ENCODE assay signal across 13 mouse cellular contexts in the genomic region with DNA sequence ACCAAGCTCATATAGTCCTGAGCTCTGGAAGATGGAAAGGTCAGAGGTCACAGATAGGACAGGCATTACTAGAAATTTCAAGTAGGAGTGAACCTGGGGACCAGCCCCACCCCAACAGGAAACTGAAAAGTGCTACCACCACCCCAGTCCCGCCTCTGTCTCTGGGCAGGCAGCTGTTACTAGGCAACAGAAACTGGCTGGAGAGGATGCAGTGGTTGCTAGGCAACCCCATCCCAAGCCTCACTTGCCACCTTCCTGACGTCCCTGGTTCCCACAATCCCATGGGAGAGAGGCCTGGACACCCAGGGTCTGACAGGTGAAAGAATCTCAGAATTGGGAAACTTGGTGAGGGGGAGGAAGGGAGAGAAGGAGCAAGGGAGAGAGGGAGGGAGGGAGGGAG. TPM values are rescaled to one million over a fixed set of nuclear protein-coding genes. Genes with fewer than 3 reads are reported as not detected.
A peak's percentile ranks its signal among the peaks of the same experiment; 100 is the strongest.
DNase-seq lines count a peak whose midpoint lies in the region; ATAC-seq lines count a peak whose summit lies in the region.
"Had no signal": no experiment of that assay in that cellular context is flagged by ENCODE, and none has a peak within 500 bp of the region (broad histone marks: within the 10 kb centered on the region; RNA-seq: fewer than 3 reads in every experiment).

No protein-coding gene starts in this region.

- H3K27me3 ChIP-seq in neural tube, embryonic 11.5 days (ENCODE audit: control insufficient read depth, insufficient read depth, low read length): no peaks in the 10 kb centered on the region
- no peaks in the 10 kb centered on the region for H3K27me3 ChIP-seq in hindbrain, embryonic 12.5 days
- H3K27me3 ChIP-seq: embryonic facial prominence, embryonic 12.5 days; heart, embryonic 13.5 days; limb, embryonic 12.5 days had no signal

- H3K4me1 ChIP-seq in neural tube, embryonic 11.5 days (ENCODE audit: control insufficient read depth, insufficient read depth, low read length): peaks cover 26% of the 10 kb centered on the region
- peaks cover 52% of the 10 kb centered on the region for H3K4me1 ChIP-seq in hindbrain, embryonic 12.5 days

- no peak overlapping the region for H3K4me3 ChIP-seq in neural tube, embryonic 11.5 days (ENCODE audit: low read depth, low read length)
- H3K4me3 ChIP-seq in hindbrain, embryonic 12.5 days: no peak overlapping the region
- H3K4me3 ChIP-seq: embryonic facial prominence, embryonic 12.5 days; heart, embryonic 13.5 days had no signal

- H3K9ac ChIP-seq in neural tube, embryonic 11.5 days (ENCODE audit: low read length): no peak overlapping the region
- peak overlapping the region; percentile 93; the same call in 1 of the 2 replicates for H3K9ac ChIP-seq in hindbrain, embryonic 12.5 days
- H3K9ac ChIP-seq: embryonic facial prominence, embryonic 12.5 days had no signal

- H3K36me3 ChIP-seq in neural tube, embryonic 11.5 days (ENCODE audit: control insufficient read depth, insufficient read depth, low read length): peaks cover 17% of the 10 kb centered on the region
- peaks cover 43% of the 10 kb centered on the region for H3K36me3 ChIP-seq in hindbrain, embryonic 12.5 days

- no peak overlapping the region for H3K4me2 ChIP-seq in neural tube, embryonic 11.5 days (ENCODE audit: low read depth)
- H3K4me2 ChIP-seq in hindbrain, embryonic 12.5 days (replicated peaks): peak overlapping the region; percentile 94
- H3K4me2 ChIP-seq: heart, embryonic 13.5 days had no signal

- no peak overlapping the region for H3K27ac ChIP-seq in neural tube, embryonic 11.5 days (ENCODE audit: low read depth, low read length)
- H3K27ac ChIP-seq in hindbrain, embryonic 12.5 days: peak overlapping the region; percentile 62
- H3K27ac ChIP-seq: embryonic facial prominence, embryonic 12.5 days; heart, embryonic 13.5 days; macrophage had no signal

- peak; percentile 75 for DNase-seq in neural tube, embryonic 11.5 days (ENCODE audit: low spot score)
- DNase-seq in neural tube, embryonic 10.5 days (ENCODE audit: extremely low spot score, low spot score): no peak
- peak; percentile 61 for DNase-seq in mesoderm, embryonic 11.5 days (ENCODE audit: low read depth, low spot score)
- peak; percentile 77 for DNase-seq in right cerebral cortex, postnatal 25 days
- DNase-seq in heart, adult 8-10 months (ENCODE audit: low spot score): no peak
- DNase-seq in thymus, postnatal 36 days: no peak
- DNase-seq: spleen, adult 18-20 months had no signal

- 17% methylated on average over 2 of the region's 2 CpGs for WGBS in neural tube, embryonic 11.5 days
- 4% methylated on average over 2 of the region's 2 CpGs for WGBS in hindbrain, embryonic 12.5 days

- ATAC-seq in neural tube, embryonic 11.5 days (ENCODE audit: insufficient read depth, low FRiP score, low TSS enrichment): peak; percentile 45; the same call in 1 of the 2 replicates
- peak; percentile 39; the same call in 1 of the 2 replicates for ATAC-seq in hindbrain, embryonic 12.5 days (ENCODE audit: low FRiP score)
- no peak for ATAC-seq in granulocyte monocyte progenitor cell, adult 5-6 weeks (replicated peaks; ENCODE audit: poor library complexity, severe bottlenecking)

- H3K9me3 ChIP-seq in neural tube, embryonic 11.5 days (ENCODE audit: control insufficient read depth, low read length): no peaks in the 10 kb centered on the region
- H3K9me3 ChIP-seq in hindbrain, embryonic 12.5 days (replicated peaks): no peaks in the 10 kb centered on the region
- H3K9me3 ChIP-seq: embryonic facial prominence, embryonic 12.5 days; heart, embryonic 13.5 days; limb, embryonic 12.5 days had no signal

RNA-seq across cellular contexts. Expression of a gene that starts 3.4 kb away (rescaled TPM):
- 8.9 and 9.6 TPM in 2 replicates for polyA plus RNA-seq in neural tube, embryonic 11.5 days (2014; fragmentation: Nextera tagmentation; extraction: Ambion mirVana)
- polyA plus RNA-seq in hindbrain, embryonic 12.5 days (2016; fragmentation: Nextera tagmentation; extraction: Ambion mirVana): 16.5 and 17.1 TPM in 2 replicates
- total RNA-seq in heart, adult 8-10 months (2022): 1 to 10 TPM; 3.7 to 4.5 (median 3.8) TPM
- 5.0 and 9.4 TPM in 2 replicates for total RNA-seq in granulocyte monocyte progenitor cell, adult 5-6 weeks (2014; fragmentation: Nextera tagmentation)
- total RNA-seq in granulocyte monocyte progenitor cell, adult 5-6 weeks (2017): 0.72 and 1.8 TPM in 2 replicates

RNA-seq across cellular contexts. Expression of a gene that starts 3.6 kb away (rescaled TPM):
- 29.3 and 29.6 TPM in 2 replicates for polyA plus RNA-seq in neural tube, embryonic 11.5 days (2014; fragmentation: Nextera tagmentation; extraction: Ambion mirVana)
- polyA plus RNA-seq in hindbrain, embryonic 12.5 days (2016; fragmentation: Nextera tagmentation; extraction: Ambion mirVana): 39.8 and 40.8 TPM in 2 replicates
- 10 to 100 TPM in 1 of 4 experiments, 1 to 10 TPM in 3; 7.9 to 10.0 (median 9.0) TPM for total RNA-seq in heart, adult 8-10 months (2022)
- total RNA-seq in granulocyte monocyte progenitor cell, adult 5-6 weeks (2014; fragmentation: Nextera tagmentation): 6.7 and 13.2 TPM in 2 replicates
- 5.6 and 6.5 TPM in 2 replicates for total RNA-seq in granulocyte monocyte progenitor cell, adult 5-6 weeks (2017)

Comparison
In these comparisons a context has a peak if more than half of its experiments do, and no peak if none do; other contexts are left out.
1. DNase-seq: peak in neural tube, embryonic 11.5 days (single experiment), mesoderm, embryonic 11.5 days (single experiment) and right cerebral cortex, postnatal 25 days (single experiment); none in neural tube, embryonic 10.5 days (single experiment), heart, adult 8-10 months (single experiment) and thymus, postnatal 36 days (0 of 2).